Mouse (Mus musculus) cerebellum, postnatal 10 days (tissue): ENCODE data around the gene Erp44.
A peak's percentile ranks its signal among the peaks of the same experiment; 100 is the strongest.

Experiments used
- DNase-seq, 2 experiments: peaks; one replicate each; pipeline ENCODE4 v3.0.0; 2021; ENCODE audit warnings: mixed read lengths in 2 of 2

Erp44 gene

DNA sequence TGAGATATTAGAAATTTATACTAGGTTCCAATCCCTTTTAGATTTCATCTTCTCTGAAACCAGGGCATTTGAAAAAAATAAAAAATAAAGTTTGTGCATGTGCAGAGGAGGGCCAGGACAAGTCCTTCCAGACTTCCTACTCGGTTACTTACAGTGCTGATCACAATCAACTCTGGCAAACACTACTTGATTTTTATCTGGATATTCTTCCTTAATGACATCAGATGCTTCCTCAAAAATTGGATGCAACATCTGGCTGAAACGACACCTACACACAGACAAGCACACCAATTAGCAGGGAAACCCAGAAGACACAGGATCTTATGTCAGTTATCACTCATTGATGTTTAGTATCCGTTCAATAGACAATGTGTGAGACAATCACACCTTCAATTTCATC is 42.6 kb downstream of the Erp44 start:
- DNase-seq, result no peak

DNA sequence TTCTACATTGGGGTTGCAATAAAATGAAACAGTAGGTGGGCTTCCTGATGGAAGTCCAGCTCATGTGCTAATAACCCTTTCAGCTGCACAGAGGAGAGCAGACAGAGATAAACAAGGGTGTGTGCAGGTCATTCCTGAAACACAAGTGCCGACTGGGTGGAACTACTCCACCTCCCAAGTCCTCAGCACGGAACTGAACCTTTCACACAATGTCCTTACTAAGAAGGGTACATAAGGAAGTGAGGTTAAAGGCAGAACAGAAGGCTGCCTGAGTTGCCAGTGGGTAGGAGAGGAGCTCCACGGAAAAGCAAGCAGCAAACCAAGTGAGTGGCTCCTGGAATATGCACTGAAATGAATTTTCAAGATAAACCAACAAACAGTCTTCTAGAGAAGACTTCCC is 52.6 kb downstream of the Erp44 start:
- DNase-seq, result no peak

DNA sequence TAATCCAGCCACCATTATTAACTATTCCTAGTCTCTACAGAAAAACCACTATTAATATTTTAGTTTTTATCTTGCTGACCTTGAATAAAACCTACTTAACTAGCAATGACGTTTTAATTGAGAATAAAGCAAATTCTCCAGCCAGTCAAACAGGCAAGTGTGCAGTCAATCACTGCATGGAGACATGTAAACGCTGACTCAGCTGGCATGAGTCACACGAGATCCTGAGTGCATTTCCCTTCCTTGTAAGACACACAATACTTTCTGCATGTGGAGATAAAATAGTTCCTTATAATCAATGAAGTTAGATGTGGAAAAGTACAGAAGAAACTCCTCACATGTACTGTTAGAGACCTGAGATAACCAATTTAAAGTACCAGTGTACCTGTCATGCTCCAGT is 53.8 kb downstream of the Erp44 start:
- DNase-seq, result no peak

DNA sequence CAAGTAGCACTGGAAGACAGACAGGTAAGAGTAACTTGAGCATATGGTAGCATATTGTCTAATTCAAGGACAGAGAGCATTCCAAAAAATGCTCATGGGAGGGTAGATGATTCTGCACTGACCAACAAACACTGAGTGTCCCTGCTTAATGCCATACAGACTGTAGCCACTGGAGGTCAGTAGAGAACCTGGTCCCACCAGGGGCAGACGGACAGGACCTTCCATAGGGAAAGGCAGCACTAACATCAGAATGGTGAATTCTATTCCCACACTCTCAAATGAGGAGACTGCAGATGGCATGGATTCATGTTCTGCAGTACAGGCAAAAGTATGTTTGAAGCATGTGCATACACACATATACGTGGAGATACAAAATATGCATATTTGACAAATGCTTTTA is 54.2 kb downstream of the Erp44 start:
- DNase-seq, result peak; percentile 87 to 90

DNA sequence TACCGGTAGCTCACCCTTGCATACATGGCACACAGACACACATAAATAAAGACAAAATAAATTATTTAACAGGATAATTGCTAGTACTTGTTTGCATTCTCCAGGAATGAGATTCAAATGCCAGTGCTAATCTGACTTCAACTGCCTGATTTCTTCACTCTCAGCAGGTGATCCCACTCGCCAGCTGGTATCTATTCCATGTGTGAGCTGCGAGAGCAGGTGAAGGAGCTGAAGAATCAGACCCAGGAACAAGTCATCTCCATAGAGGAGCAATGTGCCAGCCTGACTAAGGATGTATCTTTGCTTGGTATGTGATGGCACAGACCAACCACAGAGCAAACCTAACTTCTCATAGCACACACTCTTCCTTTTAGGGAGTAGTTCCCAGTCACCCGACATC is 75.8 kb downstream of the Erp44 start:
- DNase-seq, result peak; percentile 75 to 77

DNA sequence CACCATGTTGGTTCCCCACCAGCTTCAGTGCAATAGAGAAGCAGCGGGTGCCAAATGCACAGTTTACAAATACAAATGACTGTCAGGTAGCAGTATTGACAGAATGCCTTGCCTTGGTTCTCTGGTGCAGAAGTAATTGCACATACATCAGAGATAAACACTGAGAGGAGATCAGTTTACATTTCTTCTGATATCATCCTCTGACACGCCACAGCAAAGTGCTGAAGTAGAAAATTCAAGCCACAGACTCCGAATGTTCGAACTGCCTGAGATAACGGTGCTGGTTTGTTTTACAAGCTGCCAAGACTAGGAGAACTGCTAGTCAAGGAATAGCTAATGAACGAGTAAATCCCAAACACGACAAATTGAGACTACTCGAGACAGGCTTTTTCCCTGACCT is 80.9 kb downstream of the Erp44 start:
- no peak for DNase-seq

DNA sequence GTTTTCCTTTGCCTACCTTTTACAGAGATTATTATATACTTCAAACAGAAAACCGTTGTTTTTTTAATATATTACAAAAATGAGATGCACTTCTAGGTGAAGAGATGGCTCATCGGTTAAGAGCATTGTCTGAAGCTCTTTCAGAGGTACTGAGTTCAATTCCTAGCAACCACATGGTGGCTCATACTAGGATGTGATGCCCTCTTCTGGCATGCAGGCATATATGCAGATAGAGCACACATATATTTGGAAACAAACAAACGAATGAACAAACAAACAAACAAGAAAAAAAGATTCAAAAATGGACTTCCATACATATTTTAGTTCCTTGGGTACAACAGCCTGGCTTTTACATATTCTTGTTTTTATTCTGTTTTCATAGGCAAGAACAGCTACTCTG is 81.4 kb downstream of the Erp44 start:
- DNase-seq, result no peak

DNA sequence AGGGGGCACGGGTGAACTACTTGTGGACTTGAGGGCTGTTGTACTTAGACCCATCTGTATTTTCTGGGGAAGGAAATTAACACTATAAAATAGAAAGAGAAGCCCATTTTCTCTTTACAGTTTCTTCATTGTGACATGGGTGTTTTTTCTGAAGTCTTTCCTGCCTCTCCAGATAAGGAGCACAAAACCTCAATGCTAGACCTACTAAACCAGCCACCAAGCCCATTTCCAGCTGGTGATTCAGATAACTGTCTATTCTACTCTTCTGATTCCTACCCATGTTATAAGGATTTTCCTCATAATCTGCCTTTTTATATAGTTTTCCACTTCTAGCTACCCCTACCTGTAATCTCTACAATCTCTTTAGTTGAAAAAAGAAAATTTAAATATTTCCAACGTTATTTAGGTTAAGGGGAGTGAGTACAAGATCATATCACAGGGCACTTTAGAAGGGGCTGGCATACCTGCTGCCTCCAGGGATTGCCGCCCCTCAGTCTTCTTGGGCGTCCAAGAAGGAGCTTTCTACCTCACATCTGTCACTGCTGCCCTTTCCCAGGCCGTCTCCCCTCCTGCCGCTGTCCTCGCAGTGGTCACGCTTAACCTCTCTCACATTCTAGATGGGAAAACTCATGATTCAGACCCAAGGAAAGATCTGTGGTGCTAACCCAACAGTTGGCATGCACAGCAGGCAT is 97.1 kb downstream of the Erp44 start:
- no peak for DNase-seq

DNA sequence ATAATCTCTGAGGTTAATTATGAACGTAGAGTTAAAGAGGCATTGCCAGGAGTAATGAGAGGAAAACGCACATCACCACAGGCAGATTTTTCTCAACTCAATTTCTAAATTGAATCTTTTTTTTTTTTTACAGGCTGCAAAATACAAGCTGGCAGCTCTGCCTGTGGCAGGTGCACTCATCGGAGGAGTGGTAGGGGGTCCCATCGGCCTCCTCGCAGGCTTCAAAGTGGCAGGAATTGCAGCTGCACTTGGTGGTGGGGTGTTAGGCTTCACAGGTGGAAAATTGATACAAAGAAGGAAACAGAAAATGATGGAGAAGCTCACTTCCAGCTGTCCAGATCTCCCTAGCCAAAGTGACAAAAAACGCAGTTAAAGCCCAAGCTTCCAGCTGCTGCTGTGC is 98.0 kb downstream of the Erp44 start:
- peak; percentile 23 to 24 for DNase-seq

DNA sequence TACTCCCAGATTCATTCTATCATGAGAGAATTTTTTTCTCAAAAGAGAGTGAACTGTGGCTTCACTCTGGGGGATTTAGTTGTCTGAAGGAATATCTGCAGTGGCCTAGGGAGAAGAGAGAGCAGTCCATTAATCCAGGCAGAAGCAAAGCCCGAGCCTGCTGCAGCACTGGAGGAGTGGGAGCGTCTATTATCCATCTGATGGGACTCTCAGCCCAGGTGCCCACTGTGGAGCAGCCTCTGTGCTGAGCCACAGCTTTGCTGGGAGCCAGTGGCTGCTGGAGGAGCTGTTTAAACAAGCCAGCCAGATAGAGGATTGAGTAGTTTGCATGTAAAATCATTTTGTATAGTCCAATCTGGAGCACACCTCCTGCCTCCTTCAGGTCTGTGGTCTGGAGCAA is 98.4 kb downstream of the Erp44 start:
- DNase-seq, result no peak

DNA sequence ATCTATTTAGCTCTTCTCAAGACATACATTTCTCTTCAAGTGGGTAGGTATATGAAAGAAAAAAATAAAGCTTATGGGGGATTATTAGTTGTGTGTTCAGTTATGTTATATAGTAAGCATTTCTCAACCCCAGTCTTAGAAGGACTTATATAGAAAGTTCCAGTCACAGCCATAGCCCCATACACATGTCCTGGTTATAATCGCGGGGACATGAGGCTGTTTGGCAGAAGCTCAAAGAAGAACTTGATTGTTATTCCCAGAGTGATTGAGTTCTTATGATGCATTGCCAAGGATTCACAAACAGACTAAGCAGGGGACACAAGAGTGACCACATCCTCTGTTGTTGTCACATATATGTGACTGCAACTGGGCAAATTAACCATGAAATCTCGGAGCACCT is 103.7 kb downstream of the Erp44 start:
- DNase-seq, result no peak

DNA sequence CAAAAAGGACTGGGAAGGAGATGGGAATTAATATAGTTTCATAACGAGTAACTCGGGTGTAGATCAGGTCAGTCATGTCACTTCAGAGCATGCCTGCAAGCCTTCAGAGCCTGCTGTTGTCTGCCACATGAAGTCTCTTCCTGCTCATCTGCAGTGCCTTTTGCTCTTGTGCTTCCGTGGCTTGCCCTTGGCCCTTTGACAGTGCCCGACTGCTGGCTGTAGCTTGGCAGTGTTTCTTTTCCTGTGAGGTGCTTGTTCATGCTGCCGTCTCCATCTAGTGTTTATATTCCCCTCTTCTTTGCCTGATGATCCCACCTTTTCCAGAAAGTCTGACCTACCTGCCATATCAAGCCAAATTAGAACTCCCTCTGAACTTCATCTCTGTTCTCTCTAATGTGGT is 115.5 kb downstream of the Erp44 start:
- peak; percentile 60 to 66 for DNase-seq

DNA sequence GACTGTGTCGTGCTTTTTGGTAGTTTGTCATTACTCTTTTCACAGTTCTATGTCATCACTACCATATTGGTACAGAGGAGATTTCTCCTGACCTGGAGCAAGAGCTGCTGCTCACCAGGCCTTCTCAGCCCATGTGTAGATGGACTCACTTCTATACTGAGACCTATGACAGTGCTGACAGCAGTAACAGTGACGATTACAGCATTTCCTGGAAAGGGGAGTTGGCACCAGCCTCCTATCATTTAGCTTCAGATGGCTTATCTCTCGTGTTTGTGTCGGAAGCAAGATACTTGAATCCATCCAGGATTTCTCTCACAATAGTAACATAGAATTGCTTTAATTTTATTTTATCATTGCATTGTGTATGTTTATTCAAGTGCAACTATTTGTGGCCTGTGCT is 119.0 kb downstream of the Erp44 start:
- DNase-seq, result no peak

DNA sequence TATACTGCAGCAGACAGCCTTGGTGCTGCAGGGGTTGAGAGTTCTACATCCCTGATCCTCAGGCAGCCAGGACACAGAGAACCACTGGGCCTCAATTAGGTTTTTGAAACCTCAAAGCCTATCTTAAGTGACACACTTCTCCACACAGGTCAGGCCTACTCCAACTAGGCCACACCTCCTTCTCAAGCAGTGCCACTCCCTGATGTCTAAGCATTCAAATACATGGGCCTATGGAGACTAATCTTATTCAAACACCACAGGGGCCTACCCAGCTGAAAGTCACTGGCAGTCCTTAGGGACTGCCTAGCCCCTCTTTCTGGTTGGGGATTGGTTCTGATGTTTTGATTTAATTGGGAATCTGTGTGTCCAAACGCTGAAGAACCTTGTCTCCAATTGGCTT is 123.5 kb downstream of the Erp44 start:
- no peak for DNase-seq

DNA sequence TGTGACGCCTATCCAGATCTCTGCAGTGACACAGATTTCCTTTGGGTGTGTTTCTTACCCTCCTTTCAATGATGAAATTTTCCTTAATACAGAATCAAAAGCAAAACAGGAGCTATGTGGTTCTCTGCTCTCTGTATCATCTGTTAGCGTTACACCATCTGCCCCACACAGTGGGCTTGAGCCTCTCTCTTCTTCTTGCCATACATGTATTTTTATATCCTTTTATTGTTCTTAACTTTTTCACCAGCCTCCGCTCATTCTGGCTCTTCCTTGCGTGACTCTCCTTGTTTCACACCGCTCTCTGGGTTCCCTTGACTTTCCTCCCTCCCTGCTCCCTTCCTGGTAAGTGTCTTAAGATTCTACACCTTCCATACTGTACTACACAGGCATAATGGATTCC is 126.1 kb downstream of the Erp44 start:
- no peak for DNase-seq

DNA sequence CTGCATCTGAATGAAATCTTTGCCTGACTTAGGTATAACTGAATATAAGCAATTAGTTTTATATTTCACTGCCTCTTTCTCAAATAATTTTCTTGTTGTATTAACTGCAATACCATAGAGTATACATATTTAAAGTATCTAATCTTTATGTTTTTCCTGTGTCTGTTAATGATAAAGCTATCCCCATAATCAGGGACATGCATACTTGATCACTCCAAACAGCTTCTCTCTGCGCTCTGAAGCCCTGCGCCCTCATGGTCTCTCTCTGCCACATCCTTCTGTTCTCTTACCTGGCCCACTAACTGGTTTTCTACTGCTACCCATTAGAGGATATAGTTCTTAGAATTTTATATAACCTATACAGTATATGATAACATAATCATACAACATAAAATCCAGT is 129.9 kb downstream of the Erp44 start:
- DNase-seq, result no peak
